Mouse (Mus musculus): ENCODE measurements at regions not wholly inside any gene's neighbourhood (a gene's known extent, or its start where the extent isn't known, plus 50 kb on each side); places are given as distances from the start of the nearest gene placed in this dataset.

- Histone ChIP-seq H3K4me1 (ENCODE audit: control insufficient read depth, insufficient read depth, low read length) (no peaks in the 10 kb centered on the region), H3K9ac (replicated peaks; ENCODE audit: low read depth, low read length) (no peak overlapping the region), H3K4me2 (ENCODE audit: low read depth, low read length) (no peak overlapping the region), H3K27ac (ENCODE audit: low read depth, low read length) (no peak overlapping the region), H3K4me3 (ENCODE audit: low read depth, low read length) (no peak overlapping the region), H3K27me3 (ENCODE audit: control insufficient read depth, insufficient read depth, low read length) (no peaks in the 10 kb centered on the region), H3K36me3 (ENCODE audit: control insufficient read depth, insufficient read depth, low read length) (no peaks in the 10 kb centered on the region), H3K9me3 (ENCODE audit: control insufficient read depth, low read length) (no peaks in the 10 kb centered on the region)
- WGBS, result 84% methylated on average over 5 of the region's 5 CpGs
- no peak for ATAC-seq (ENCODE audit: low read depth)
Measured at GRCm38 (mm10) chr11:111715401-111715800, 649.4 kb downstream of the Kcnj2 start.

GRCm38 (mm10) chr11:111722276-111722675, 656.3 kb downstream of the Kcnj2 start:
- H3K9ac ChIP-seq (replicated peaks; ENCODE audit: low read depth, low read length), result no peak overlapping the region
- H3K27me3 ChIP-seq (ENCODE audit: control insufficient read depth, insufficient read depth, low read length), result no peaks in the 10 kb centered on the region
- H3K9me3 ChIP-seq (ENCODE audit: control insufficient read depth, low read length), result no peaks in the 10 kb centered on the region
- 72% methylated on average over 4 of the region's 4 CpGs for WGBS
- H3K36me3 ChIP-seq (ENCODE audit: control insufficient read depth, insufficient read depth, low read length), result no peaks in the 10 kb centered on the region
- no peak overlapping the region for H3K27ac ChIP-seq (ENCODE audit: low read depth, low read length)
- no peak for ATAC-seq (ENCODE audit: low read depth)
- no peak overlapping the region for H3K4me3 ChIP-seq (ENCODE audit: low read depth, low read length)
- no peak overlapping the region for H3K4me2 ChIP-seq (ENCODE audit: low read depth, low read length)
- no peaks in the 10 kb centered on the region for H3K4me1 ChIP-seq (ENCODE audit: control insufficient read depth, insufficient read depth, low read length)

GRCm38 (mm10) chr11:111728148-111728547, 662.2 kb downstream of the Kcnj2 start:
- WGBS, result 67% methylated on average over 4 of the region's 4 CpGs
- H3K27ac ChIP-seq (ENCODE audit: low read depth, low read length), result no peak overlapping the region
- H3K9ac ChIP-seq (replicated peaks; ENCODE audit: low read depth, low read length), result no peak overlapping the region
- no peaks in the 10 kb centered on the region for H3K27me3 ChIP-seq (ENCODE audit: control insufficient read depth, insufficient read depth, low read length)
- H3K4me2 ChIP-seq (ENCODE audit: low read depth, low read length), result no peak overlapping the region
- H3K4me3 ChIP-seq (ENCODE audit: low read depth, low read length), result no peak overlapping the region
- no peaks in the 10 kb centered on the region for H3K36me3 ChIP-seq (ENCODE audit: control insufficient read depth, insufficient read depth, low read length)
- H3K4me1 ChIP-seq (ENCODE audit: control insufficient read depth, insufficient read depth, low read length), result no peaks in the 10 kb centered on the region
- no peaks in the 10 kb centered on the region for H3K9me3 ChIP-seq (ENCODE audit: control insufficient read depth, low read length)
- no peak for ATAC-seq (ENCODE audit: low read depth)

GRCm38 (mm10) chr11:111732096-111732495, 666.1 kb downstream of the Kcnj2 start:
- WGBS, result 80% methylated on average over 8 of the region's 8 CpGs
- no peaks in the 10 kb centered on the region for H3K4me1 ChIP-seq (ENCODE audit: control insufficient read depth, insufficient read depth, low read length)
- H3K27me3 ChIP-seq (ENCODE audit: control insufficient read depth, insufficient read depth, low read length), result no peaks in the 10 kb centered on the region
- H3K36me3 ChIP-seq (ENCODE audit: control insufficient read depth, insufficient read depth, low read length), result no peaks in the 10 kb centered on the region
- no peaks in the 10 kb centered on the region for H3K9me3 ChIP-seq (ENCODE audit: control insufficient read depth, low read length)
- H3K9ac ChIP-seq (replicated peaks; ENCODE audit: low read depth, low read length), result no peak overlapping the region
- H3K27ac ChIP-seq (ENCODE audit: low read depth, low read length), result no peak overlapping the region
- ATAC-seq (ENCODE audit: low read depth), result no peak
- H3K4me2 ChIP-seq (ENCODE audit: low read depth, low read length), result no peak overlapping the region
- no peak overlapping the region for H3K4me3 ChIP-seq (ENCODE audit: low read depth, low read length)

- Histone ChIP-seq H3K9me3 (ENCODE audit: control insufficient read depth, low read length) (no peaks in the 10 kb centered on the region), H3K36me3 (ENCODE audit: control insufficient read depth, insufficient read depth, low read length) (no peaks in the 10 kb centered on the region), H3K27ac (ENCODE audit: low read depth, low read length) (no peak overlapping the region), H3K4me1 (ENCODE audit: control insufficient read depth, insufficient read depth, low read length) (no peaks in the 10 kb centered on the region), H3K4me2 (ENCODE audit: low read depth, low read length) (no peak overlapping the region), H3K27me3 (ENCODE audit: control insufficient read depth, insufficient read depth, low read length) (no peaks in the 10 kb centered on the region), H3K9ac (replicated peaks; ENCODE audit: low read depth, low read length) (no peak overlapping the region), H3K4me3 (ENCODE audit: low read depth, low read length) (no peak overlapping the region)
- ATAC-seq (ENCODE audit: low read depth), result no peak
- 100% methylated on average over 1 of the region's 1 CpGs for WGBS
Measured at GRCm38 (mm10) chr11:111735446-111735845, 669.5 kb downstream of the Kcnj2 start.

- H3K27ac ChIP-seq (ENCODE audit: low read depth, low read length), result no peak overlapping the region
- WGBS, result 95% methylated on average over 5 of the region's 5 CpGs
- H3K4me3 ChIP-seq (ENCODE audit: low read depth, low read length), result no peak overlapping the region
- H3K4me1 ChIP-seq (ENCODE audit: control insufficient read depth, insufficient read depth, low read length), result no peaks in the 10 kb centered on the region
- no peak for ATAC-seq (ENCODE audit: low read depth)
- no peak overlapping the region for H3K4me2 ChIP-seq (ENCODE audit: low read depth, low read length)
- H3K27me3 ChIP-seq (ENCODE audit: control insufficient read depth, insufficient read depth, low read length), result no peaks in the 10 kb centered on the region
- H3K9ac ChIP-seq (replicated peaks; ENCODE audit: low read depth, low read length), result no peak overlapping the region
- no peaks in the 10 kb centered on the region for H3K36me3 ChIP-seq (ENCODE audit: control insufficient read depth, insufficient read depth, low read length)
- H3K9me3 ChIP-seq (ENCODE audit: control insufficient read depth, low read length), result no peaks in the 10 kb centered on the region
Measured at GRCm38 (mm10) chr11:111735961-111736360, 670.0 kb downstream of the Kcnj2 start.

GRCm38 (mm10) chr11:111743356-111743755, 677.4 kb downstream of the Kcnj2 start:
- ATAC-seq (ENCODE audit: low read depth), result no peak
- Histone ChIP-seq H3K36me3 (ENCODE audit: control insufficient read depth, insufficient read depth, low read length) (no peaks in the 10 kb centered on the region), H3K9me3 (ENCODE audit: control insufficient read depth, low read length) (no peaks in the 10 kb centered on the region), H3K4me3 (ENCODE audit: low read depth, low read length) (no peak overlapping the region), H3K4me1 (ENCODE audit: control insufficient read depth, insufficient read depth, low read length) (no peaks in the 10 kb centered on the region), H3K27me3 (ENCODE audit: control insufficient read depth, insufficient read depth, low read length) (no peaks in the 10 kb centered on the region), H3K4me2 (ENCODE audit: low read depth, low read length) (no peak overlapping the region), H3K9ac (replicated peaks; ENCODE audit: low read depth, low read length) (no peak overlapping the region), H3K27ac (ENCODE audit: low read depth, low read length) (no peak overlapping the region)
- WGBS, result 62% methylated on average over 6 of the region's 6 CpGs

- Histone ChIP-seq H3K36me3 (ENCODE audit: control insufficient read depth, insufficient read depth, low read length) (no peaks in the 10 kb centered on the region), H3K4me2 (ENCODE audit: low read depth, low read length) (no peak overlapping the region), H3K27me3 (ENCODE audit: control insufficient read depth, insufficient read depth, low read length) (no peaks in the 10 kb centered on the region), H3K27ac (ENCODE audit: low read depth, low read length) (no peak overlapping the region), H3K9ac (replicated peaks; ENCODE audit: low read depth, low read length) (no peak overlapping the region), H3K9me3 (ENCODE audit: control insufficient read depth, low read length) (no peaks in the 10 kb centered on the region), H3K4me3 (ENCODE audit: low read depth, low read length) (no peak overlapping the region), H3K4me1 (ENCODE audit: control insufficient read depth, insufficient read depth, low read length) (no peaks in the 10 kb centered on the region)
- no peak for ATAC-seq (ENCODE audit: low read depth)
- WGBS, result 64% methylated on average over 7 of the region's 7 CpGs
Measured at GRCm38 (mm10) chr11:111747262-111747946, 681.4 kb downstream of the Kcnj2 start.

GRCm38 (mm10) chr11:111747947-111748322, 682.0 kb downstream of the Kcnj2 start:
- no peak for ATAC-seq (ENCODE audit: low read depth)
- Histone ChIP-seq H3K9me3 (ENCODE audit: control insufficient read depth, low read length) (no peaks in the 10 kb centered on the region), H3K36me3 (ENCODE audit: control insufficient read depth, insufficient read depth, low read length) (no peaks in the 10 kb centered on the region), H3K27me3 (ENCODE audit: control insufficient read depth, insufficient read depth, low read length) (no peaks in the 10 kb centered on the region), H3K27ac (ENCODE audit: low read depth, low read length) (no peak overlapping the region), H3K4me1 (ENCODE audit: control insufficient read depth, insufficient read depth, low read length) (no peaks in the 10 kb centered on the region), H3K4me2 (ENCODE audit: low read depth, low read length) (no peak overlapping the region), H3K9ac (replicated peaks; ENCODE audit: low read depth, low read length) (no peak overlapping the region), H3K4me3 (ENCODE audit: low read depth, low read length) (no peak overlapping the region)
- WGBS, result 80% methylated on average over 2 of the region's 2 CpGs

Data from neural tube, embryonic 14.5 days (tissue).